8 mouse cellular contexts compared by ENCODE assay signal in genomic region chr7:28371514-28371989, GRCm38 (mm10). TPM values are rescaled to one million over a fixed set of nuclear protein-coding genes. Genes with fewer than 3 reads are reported as not detected.
DNase-seq lines count a peak whose midpoint lies in the region; ATAC-seq and TF ChIP-seq lines count a peak whose summit lies in the region.

No protein-coding gene starts in this region.

- H3K27ac ChIP-seq in cortical plate, adult 2 months (ENCODE audit: insufficient read depth, low read length) = no peak overlapping the region
- peak overlapping the region; percentile 67 for H3K27ac ChIP-seq in kidney, adult 2 months (ENCODE audit: insufficient read depth, low read depth, low read length)
- peak overlapping the region; percentile 96 for H3K27ac ChIP-seq in lung, embryonic 16.5 days (ENCODE audit: low read length)

- peak; percentile 76 for DNase-seq in heart, adult 8-10 months (ENCODE audit: low spot score)
- DNase-seq in kidney, adult 2 months = peak; percentile 67
- DNase-seq in retina, embryonic 14.5 days (ENCODE audit: low spot score) = peak; percentile 65
- no peak for DNase-seq in frontal cortex, postnatal 25 days (ENCODE audit: low spot score in 2 of 2)
- no peak for DNase-seq in layer of hippocampus, postnatal 25 days (ENCODE audit: extremely low spot score in 1 of 2, low spot score in 1 of 2)

- H3K4me1 ChIP-seq in E14TG2a.4 (replicated peaks; ENCODE audit: low read depth, low read length) = peaks cover 56% of the 10 kb centered on the region
- no peaks in the 10 kb centered on the region; the same call in 1 of the 2 replicates for H3K4me1 ChIP-seq in cortical plate, adult 2 months (ENCODE audit: control insufficient read depth, insufficient read depth, low read length)
- peaks cover 3% of the 10 kb centered on the region; the same call in 1 of the 2 replicates for H3K4me1 ChIP-seq in kidney, adult 2 months (ENCODE audit: control insufficient read depth, insufficient read depth, low read length)
- peaks cover 19% of the 10 kb centered on the region for H3K4me1 ChIP-seq in lung, embryonic 16.5 days (replicated peaks; ENCODE audit: control insufficient read depth, insufficient read depth, low read length)

- under 1% methylated on average over 41 of the region's 43 CpGs for WGBS in kidney, adult 2 months
- WGBS in lung, embryonic 16.5 days = under 1% methylated on average over 38 of the region's 43 CpGs

- peaks cover 42% of the 10 kb centered on the region for H3K36me3 ChIP-seq in E14TG2a.4 (ENCODE audit: insufficient read depth, low read length)
- H3K36me3 ChIP-seq in kidney, adult 2 months (ENCODE audit: control insufficient read depth, insufficient read depth, low read length) = no peaks in the 10 kb centered on the region
- peaks cover 24% of the 10 kb centered on the region for H3K36me3 ChIP-seq in lung, embryonic 16.5 days (ENCODE audit: control insufficient read depth, insufficient read depth, low read length)

- peak overlapping the region; percentile 91 for H3K9ac ChIP-seq in lung, embryonic 16.5 days (ENCODE audit: low read length)

- H3K9me3 ChIP-seq in E14TG2a.4 (ENCODE audit: low read length) = no peaks in the 10 kb centered on the region
- no peaks in the 10 kb centered on the region for H3K9me3 ChIP-seq in lung, embryonic 16.5 days (ENCODE audit: control insufficient read depth, low read length)

- TF ChIP-seq CTCF in E14TG2a.4 (conservative IDR thresholded peaks at IDR 0.05; ENCODE audit: low read length) = no peak
- TF ChIP-seq CTCF in cortical plate, adult 2 months (IDR thresholded peaks at IDR 0.05; ENCODE audit: extremely low read depth, insufficient read depth, low read length) = no peak
- no peak for TF ChIP-seq CTCF in kidney, adult 2 months (conservative IDR thresholded peaks at IDR 0.05; ENCODE audit: insufficient read depth, insufficient read length, low read depth, low read length)

- TF ChIP-seq POLR2A in cortical plate, adult 2 months (IDR thresholded peaks at IDR 0.05; ENCODE audit: extremely low read depth, insufficient read depth, low read length) = no peak
- TF ChIP-seq POLR2A in kidney, adult 2 months (IDR thresholded peaks at IDR 0.05; ENCODE audit: low read depth, low read length) = no peak

- H3K27me3 ChIP-seq in E14TG2a.4 (ENCODE audit: insufficient read depth, low read length) = peaks cover 25% of the 10 kb centered on the region
- no peaks in the 10 kb centered on the region for H3K27me3 ChIP-seq in kidney, adult 2 months (replicated peaks; ENCODE audit: control insufficient read depth, insufficient read depth, low read length)
- no peaks in the 10 kb centered on the region for H3K27me3 ChIP-seq in lung, embryonic 16.5 days (ENCODE audit: control insufficient read depth, insufficient read depth, low read depth, low read length)

- ATAC-seq in lung, embryonic 16.5 days (ENCODE audit: low read depth) = peak; percentile 8

- peak overlapping the region; percentile 91 for H3K4me2 ChIP-seq in lung, embryonic 16.5 days (ENCODE audit: low read depth, low read length)

- peak overlapping the region; percentile 89 for H3K4me3 ChIP-seq in E14TG2a.4 (replicated peaks; ENCODE audit: low read length)
- peak overlapping the region; percentile 26 for H3K4me3 ChIP-seq in cortical plate, adult 2 months (ENCODE audit: insufficient read depth, low read length)
- H3K4me3 ChIP-seq in kidney, adult 2 months (ENCODE audit: insufficient read depth, low read depth, low read length) = peak overlapping the region; percentile 54
- H3K4me3 ChIP-seq in lung, embryonic 16.5 days (ENCODE audit: low read length) = peak overlapping the region; percentile 81

RNA-seq across cellular contexts. Expression of gene Plekhg2, which starts 0.8 kb away (rescaled TPM):
- 3.5 and 4.2 TPM in 2 replicates for polyA plus RNA-seq in cortical plate, adult 2 months (2012; rRNA removed)
- total RNA-seq in heart, adult 8-10 months (2022) = 10 to 100 TPM in 3 of 4 experiments, 1 to 10 TPM in 1; 8.9 to 13.2 (median 11.2) TPM
- 13.5 and 14.6 TPM in 2 replicates for polyA plus RNA-seq in kidney, adult 2 months (2012; rRNA removed)
- polyA plus RNA-seq in lung, embryonic 16.5 days (2015; fragmentation: Nextera tagmentation; extraction: Ambion mirVana) = 69.0 and 70.0 TPM in 2 replicates
- total RNA-seq in layer of hippocampus, postnatal 25 days (2021) = 1 to 10 TPM; 6.2 to 8.9 TPM

RNA-seq across cellular contexts. Expression of gene Zfp36, which starts 8.5 kb away (rescaled TPM):
- polyA plus RNA-seq in cortical plate, adult 2 months (2012; rRNA removed) = 3.6 and 3.8 TPM in 2 replicates
- total RNA-seq in heart, adult 8-10 months (2022) = 10 to 100 TPM; 12.2 to 40.6 (median 16.5) TPM
- polyA plus RNA-seq in kidney, adult 2 months (2012; rRNA removed) = 24.6 and 25.5 TPM in 2 replicates
- polyA plus RNA-seq in lung, embryonic 16.5 days (2015; fragmentation: Nextera tagmentation; extraction: Ambion mirVana) = 23.9 and 26.8 TPM in 2 replicates
- total RNA-seq in layer of hippocampus, postnatal 25 days (2021) = 1 to 10 TPM; 2.7 to 2.8 TPM

RNA-seq across cellular contexts. Expression of gene Med29, which starts 21.0 kb away (rescaled TPM):
- 38.6 and 42.6 TPM in 2 replicates for polyA plus RNA-seq in cortical plate, adult 2 months (2012; rRNA removed)
- 10 to 100 TPM; 19.5 to 24.0 (median 22.2) TPM for total RNA-seq in heart, adult 8-10 months (2022)
- 71.9 and 72.1 TPM in 2 replicates for polyA plus RNA-seq in kidney, adult 2 months (2012; rRNA removed)
- 46.8 and 50.2 TPM in 2 replicates for polyA plus RNA-seq in lung, embryonic 16.5 days (2015; fragmentation: Nextera tagmentation; extraction: Ambion mirVana)
- total RNA-seq in layer of hippocampus, postnatal 25 days (2021) = 10 to 100 TPM; 19.3 to 22.0 TPM

RNA-seq across cellular contexts. Expression of gene Rps16, which starts 21.1 kb away (rescaled TPM):
- 648 and 653 TPM in 2 replicates for polyA plus RNA-seq in cortical plate, adult 2 months (2012; rRNA removed)
- 100 to 1,000 TPM; 472 to 574 (median 541) TPM for total RNA-seq in heart, adult 8-10 months (2022)
- polyA plus RNA-seq in kidney, adult 2 months (2012; rRNA removed) = 724 and 951 TPM in 2 replicates
- 981 and 1,007 TPM in 2 replicates for polyA plus RNA-seq in lung, embryonic 16.5 days (2015; fragmentation: Nextera tagmentation; extraction: Ambion mirVana)
- 100 to 1,000 TPM; 431 to 496 TPM for total RNA-seq in layer of hippocampus, postnatal 25 days (2021)

RNA-seq across cellular contexts. Expression of gene Paf1, which starts 21.2 kb away (rescaled TPM):
- 101 and 108 TPM in 2 replicates for polyA plus RNA-seq in cortical plate, adult 2 months (2012; rRNA removed)
- total RNA-seq in heart, adult 8-10 months (2022) = 10 to 100 TPM; 35.7 to 44.4 (median 39.1) TPM
- polyA plus RNA-seq in kidney, adult 2 months (2012; rRNA removed) = 72.6 and 78.4 TPM in 2 replicates
- polyA plus RNA-seq in lung, embryonic 16.5 days (2015; fragmentation: Nextera tagmentation; extraction: Ambion mirVana) = 87.6 and 89.7 TPM in 2 replicates
- 10 to 100 TPM; 63.0 to 69.3 TPM for total RNA-seq in layer of hippocampus, postnatal 25 days (2021)

Comparison
In these comparisons a context has a peak if more than half of its experiments do, and no peak if none do; other contexts are left out.
1. H3K4me3 ChIP-seq: peak in every context shown above with its lines; median percentile 89 in E14TG2a.4; 81 in lung, embryonic 16.5 days; 54 in kidney, adult 2 months; 26 in cortical plate, adult 2 months.
2. DNase-seq: peak in heart, adult 8-10 months (single experiment), kidney, adult 2 months (single experiment) and retina, embryonic 14.5 days (single experiment); none in frontal cortex, postnatal 25 days (0 of 2) and layer of hippocampus, postnatal 25 days (0 of 2).